Comparison of ENCODE assay signal across 12 mouse cellular contexts in the genomic region with DNA sequence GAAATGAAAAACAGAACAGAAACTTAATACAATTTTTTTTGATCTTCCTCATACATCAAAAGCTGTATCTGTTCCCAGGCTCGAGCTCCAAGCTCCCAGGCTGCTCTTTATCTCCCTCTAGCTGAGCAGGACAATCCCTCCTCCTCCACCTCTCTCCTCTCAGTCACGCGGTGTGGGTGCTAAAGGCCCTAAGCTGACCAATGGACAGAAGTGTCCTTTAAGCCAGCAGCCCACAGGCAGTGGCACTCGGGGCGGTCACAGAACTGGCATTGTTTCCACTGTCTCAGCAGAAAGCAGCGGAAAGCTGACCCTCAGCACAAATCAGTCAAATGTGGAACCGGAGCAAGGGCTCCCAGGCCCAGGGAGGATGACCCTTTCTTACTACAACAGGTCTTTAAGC. TPM values are rescaled to one million over a fixed set of nuclear protein-coding genes. Genes with fewer than 3 reads are reported as not detected.
DNase-seq lines count a peak whose midpoint lies in the region; ATAC-seq lines count a peak whose summit lies in the region.
"Had no signal": no experiment of that assay in that cellular context is flagged by ENCODE, and none has a peak within 500 bp of the region (broad histone marks: within the 10 kb centered on the region; RNA-seq: fewer than 3 reads in every experiment).

No protein-coding gene starts in this region.

- ATAC-seq in hindbrain, embryonic 14.5 days (ENCODE audit: low FRiP score) = no peak
- peak; percentile 81 for ATAC-seq in frontal cortex, adult (ENCODE audit: low TSS enrichment)
- ATAC-seq in megakaryocyte, adult 5-6 weeks (ENCODE audit: poor library complexity, severe bottlenecking) = no peak

- H3K9ac ChIP-seq in hindbrain, embryonic 14.5 days = no peak overlapping the region
- H3K9ac ChIP-seq: stomach, embryonic 15.5 days had no signal

- no peaks in the 10 kb centered on the region for H3K27me3 ChIP-seq in hindbrain, embryonic 10.5 days (ENCODE audit: insufficient read depth, poor library complexity, severe bottlenecking)
- no peaks in the 10 kb centered on the region for H3K27me3 ChIP-seq in hindbrain, embryonic 14.5 days (ENCODE audit: control insufficient read depth, insufficient read depth, low read length)
- H3K27me3 ChIP-seq: stomach, embryonic 15.5 days had no signal

- no peak overlapping the region for H3K4me2 ChIP-seq in hindbrain, embryonic 14.5 days (replicated peaks)
- H3K4me2 ChIP-seq: stomach, embryonic 15.5 days had no signal

- H3K27ac ChIP-seq in hindbrain, embryonic 10.5 days = no peak overlapping the region
- no peak overlapping the region for H3K27ac ChIP-seq in hindbrain, embryonic 14.5 days
- H3K27ac ChIP-seq: stomach, embryonic 15.5 days had no signal

- no peak overlapping the region for H3K4me3 ChIP-seq in hindbrain, embryonic 10.5 days
- no peak overlapping the region for H3K4me3 ChIP-seq in hindbrain, embryonic 14.5 days (replicated peaks; ENCODE audit: low read length)
- H3K4me3 ChIP-seq: megakaryocyte, embryonic 14.5 days; stomach, embryonic 15.5 days had no signal

- peak; percentile 7 for DNase-seq in hindbrain, embryonic 10.5 days (ENCODE audit: low spot score)
- no peak for DNase-seq in hindbrain, embryonic 14.5 days (ENCODE audit: low spot score)
- DNase-seq in kidney, adult 8-10 months = peak; percentile 87
- DNase-seq in left cerebral cortex, postnatal 36 days (ENCODE audit: low spot score in 2 of 2) = peak; percentile 22 to 35
- DNase-seq in Muller cell, postnatal 12 days (ENCODE audit: inconsistent ontology term) = no peak
- no peak for DNase-seq in urinary bladder, postnatal 36 days (ENCODE audit: low spot score in 2 of 2)

- peaks cover 69% of the 10 kb centered on the region for H3K36me3 ChIP-seq in hindbrain, embryonic 10.5 days
- H3K36me3 ChIP-seq in hindbrain, embryonic 14.5 days (replicated peaks; ENCODE audit: control insufficient read depth, insufficient read depth) = peaks cover 56% of the 10 kb centered on the region

- intact Hi-C loops in left cerebral cortex, postnatal 36 days (cut with DNase I) = no loop called here

- no peaks in the 10 kb centered on the region for H3K9me3 ChIP-seq in hindbrain, embryonic 10.5 days
- H3K9me3 ChIP-seq in hindbrain, embryonic 14.5 days (ENCODE audit: control insufficient read depth, low read length) = no peaks in the 10 kb centered on the region
- H3K9me3 ChIP-seq: G1E; megakaryocyte, embryonic 14.5 days; stomach, embryonic 15.5 days had no signal

- no peaks in the 10 kb centered on the region for H3K4me1 ChIP-seq in hindbrain, embryonic 10.5 days (replicated peaks)
- H3K4me1 ChIP-seq in hindbrain, embryonic 14.5 days (replicated peaks; ENCODE audit: control insufficient read depth, insufficient read depth, low read length) = no peaks in the 10 kb centered on the region
- H3K4me1 ChIP-seq: megakaryocyte, embryonic 14.5 days; stomach, embryonic 15.5 days had no signal

- WGBS in hindbrain, embryonic 10.5 days = 73% methylated on average over 7 of the region's 7 CpGs
- 66% methylated on average over 7 of the region's 7 CpGs for WGBS in hindbrain, embryonic 14.5 days

RNA-seq across cellular contexts. Expression of gene Cfap126, which starts 15.5 kb away (rescaled TPM):
- polyA plus RNA-seq in hindbrain, embryonic 10.5 days (2016; fragmentation: Nextera tagmentation; extraction: Ambion mirVana) = 5.4 and 13.0 TPM in 2 replicates
- 11.7 and 20.3 TPM in 2 replicates for polyA plus RNA-seq in hindbrain, embryonic 14.5 days (2014; fragmentation: Nextera tagmentation; extraction: Ambion mirVana)
- total RNA-seq in left cerebral cortex, postnatal 36 days (2021) = 1 to 10 TPM in 1 of 2 experiments, not detected in 1; 1.1 TPM
- 0.91 and 1.0 TPM in 2 replicates for total RNA-seq in megakaryocyte, adult 5-6 weeks (2015)
- total RNA-seq in megakaryocyte, adult 5-6 weeks (2017) = 0.59 TPM in 1 of 2 replicates, not detected in the other

RNA-seq across cellular contexts. Expression of gene Sdhc, which starts 21.2 kb away (rescaled TPM):
- 295 and 301 TPM in 2 replicates for polyA plus RNA-seq in hindbrain, embryonic 10.5 days (2016; fragmentation: Nextera tagmentation; extraction: Ambion mirVana)
- polyA plus RNA-seq in hindbrain, embryonic 14.5 days (2014; fragmentation: Nextera tagmentation; extraction: Ambion mirVana) = 311 and 314 TPM in 2 replicates
- total RNA-seq in left cerebral cortex, postnatal 36 days (2021) = 100 to 1,000 TPM; 200 to 204 TPM
- 102 and 130 TPM in 2 replicates for total RNA-seq in megakaryocyte, adult 5-6 weeks (2015)
- total RNA-seq in megakaryocyte, adult 5-6 weeks (2017) = 34.5 and 43.0 TPM in 2 replicates

RNA-seq across cellular contexts. Expression of gene Mpz, which starts 21.3 kb away (rescaled TPM):
- polyA plus RNA-seq in hindbrain, embryonic 10.5 days (2016; fragmentation: Nextera tagmentation; extraction: Ambion mirVana) = 1.3 and 1.6 TPM in 2 replicates
- 3.5 and 4.8 TPM in 2 replicates for polyA plus RNA-seq in hindbrain, embryonic 14.5 days (2014; fragmentation: Nextera tagmentation; extraction: Ambion mirVana)
- not detected for total RNA-seq in left cerebral cortex, postnatal 36 days (2021)
- not detected in 2 replicates for total RNA-seq in megakaryocyte, adult 5-6 weeks (2015)
- total RNA-seq in megakaryocyte, adult 5-6 weeks (2017) = not detected in 2 replicates
- total RNA-seq: G1E; hematopoietic stem cell, adult 5-6 weeks had no signal
- polyA plus RNA-seq: G1E had no signal

Comparison
In these comparisons a context has a peak if more than half of its experiments do, and no peak if none do; other contexts are left out.
1. DNase-seq: peak in hindbrain, embryonic 10.5 days (single experiment), kidney, adult 8-10 months (2 of 2) and left cerebral cortex, postnatal 36 days (2 of 2); none in hindbrain, embryonic 14.5 days (single experiment), Muller cell, postnatal 12 days (single experiment) and urinary bladder, postnatal 36 days (0 of 2).